Mouse (Mus musculus): ENCODE data around the gene M6pr. TPM values are rescaled to one million over a fixed set of nuclear protein-coding genes. Genes with fewer than 3 reads are reported as not detected.

M6pr gene
- polyA plus RNA-seq, 1 experiment, result 37.7 TPM

DNA sequence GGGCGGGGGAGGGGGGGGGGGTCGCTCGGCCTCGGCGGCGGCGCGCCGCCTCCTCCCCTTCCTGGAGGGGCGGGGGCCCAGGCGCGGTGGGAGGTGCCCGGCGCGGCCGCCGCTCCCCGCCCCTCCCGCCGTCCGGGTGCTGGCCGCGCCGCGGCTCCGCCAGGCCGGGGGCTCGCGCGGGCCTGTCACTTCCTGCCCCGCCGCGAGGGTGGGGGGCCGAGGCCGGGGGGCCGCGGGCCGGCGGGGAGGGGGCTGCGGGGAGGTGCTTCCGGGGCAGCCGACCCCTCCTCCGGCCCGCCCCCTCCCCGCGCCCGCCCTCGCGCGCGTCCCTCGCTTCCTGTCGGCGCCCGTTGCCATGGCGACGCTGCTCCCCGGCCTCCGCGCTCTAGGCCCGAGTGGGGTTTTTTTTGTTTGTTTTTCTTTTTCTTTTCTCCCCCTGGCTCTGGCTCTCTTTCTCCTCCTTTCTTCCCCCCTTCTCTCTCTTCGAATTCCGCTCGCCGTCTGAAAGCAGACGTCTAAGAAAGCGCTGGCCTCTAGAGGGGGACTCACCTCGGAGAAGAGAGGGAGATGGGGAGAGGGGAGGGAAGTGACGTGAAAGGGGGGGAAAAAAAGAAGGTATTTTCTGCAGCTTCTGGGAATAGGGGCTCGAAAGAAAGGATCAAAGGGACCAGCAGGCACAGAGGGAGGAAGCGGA is 31.3 kb downstream of the M6pr start:
- Histone ChIP-seq H3K27ac (ENCODE audit: control insufficient read depth, insufficient read depth, low read depth, low read length, poor library complexity) (peak overlapping the region; percentile 41), H3K4me3 (replicated peaks; ENCODE audit: control insufficient read depth, low read depth, low read length) (peak overlapping the region; percentile 95), H3K4me1 (ENCODE audit: control insufficient read depth, insufficient read depth, low read length) (no peaks in the 10 kb centered on the region)
- TF ChIP-seq POLR2A (IDR thresholded peaks at IDR 0.05; ENCODE audit: borderline replicate concordance, control insufficient read depth, low read depth, low read length) (no peak), CTCF (IDR thresholded peaks at IDR 0.05; ENCODE audit: control insufficient read depth, insufficient read depth, low read length) (no peak)
- under 1% methylated on average over 46 of the region's 71 CpGs for WGBS

DNA sequence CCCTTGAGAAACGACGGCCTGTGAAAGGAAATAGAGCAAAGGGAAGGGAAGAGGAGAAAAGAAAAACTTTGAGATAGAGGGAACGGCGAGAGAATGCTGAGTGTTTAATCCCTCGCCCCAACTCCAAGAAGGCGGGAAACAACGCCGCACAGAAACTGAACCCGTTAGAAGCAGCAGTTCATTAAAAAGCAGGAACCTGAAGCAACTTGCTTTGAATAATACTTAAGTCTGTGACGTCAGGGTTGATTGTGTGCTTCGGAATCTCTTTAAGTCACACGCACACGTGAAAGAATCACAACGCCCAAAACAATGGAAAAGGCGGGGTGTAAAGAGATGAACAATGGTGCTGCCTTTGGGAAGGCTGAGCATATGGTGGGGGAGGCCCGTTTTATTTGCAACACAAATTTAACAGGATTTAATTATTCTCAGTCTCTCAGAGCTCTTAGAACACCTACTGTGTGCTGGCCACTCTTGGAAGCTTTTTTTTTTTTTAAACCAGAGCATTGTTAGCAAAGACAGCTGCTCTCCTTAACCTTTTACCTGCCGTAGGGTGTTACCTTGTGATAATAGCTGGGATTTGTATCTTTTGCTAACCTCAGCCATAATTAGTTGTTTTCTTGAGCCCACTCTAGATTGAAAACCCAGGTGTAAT is 32.0 kb downstream of the M6pr start, which contains the start of gene Phc1:
Phc1 (minus strand) TSS at position 213 of the 652 bp plus-strand sequence.
- H3K27ac ChIP-seq (ENCODE audit: control insufficient read depth, insufficient read depth, low read depth, low read length, poor library complexity), result peak within 1 kb of the TSS; percentile 41
- TF ChIP-seq POLR2A (IDR thresholded peaks at IDR 0.05; ENCODE audit: borderline replicate concordance, control insufficient read depth, low read depth, low read length) (no peak), CTCF (IDR thresholded peaks at IDR 0.05; ENCODE audit: control insufficient read depth, insufficient read depth, low read length) (no peak)
- WGBS, result 4% methylated on average over 17 of the region's 17 CpGs
- no peaks in the 10 kb centered on the region for H3K4me1 ChIP-seq (ENCODE audit: control insufficient read depth, insufficient read depth, low read length)
- H3K4me3 ChIP-seq (replicated peaks; ENCODE audit: control insufficient read depth, low read depth, low read length), result peak within 1 kb of the TSS; percentile 95

GRCm38 (mm10) chr6:122341038-122341810 is 32.7 kb downstream of the M6pr start:
- H3K27ac ChIP-seq (ENCODE audit: control insufficient read depth, insufficient read depth, low read depth, low read length, poor library complexity), result no peak overlapping the region
- H3K4me3 ChIP-seq (replicated peaks; ENCODE audit: control insufficient read depth, low read depth, low read length), result no peak overlapping the region
- H3K4me1 ChIP-seq (ENCODE audit: control insufficient read depth, insufficient read depth, low read length), result no peaks in the 10 kb centered on the region
- TF ChIP-seq POLR2A (IDR thresholded peaks at IDR 0.05; ENCODE audit: borderline replicate concordance, control insufficient read depth, low read depth, low read length), result no peak
- no peak for TF ChIP-seq CTCF (IDR thresholded peaks at IDR 0.05; ENCODE audit: control insufficient read depth, insufficient read depth, low read length)
- 83% methylated on average over 7 of the region's 7 CpGs for WGBS

DNA sequence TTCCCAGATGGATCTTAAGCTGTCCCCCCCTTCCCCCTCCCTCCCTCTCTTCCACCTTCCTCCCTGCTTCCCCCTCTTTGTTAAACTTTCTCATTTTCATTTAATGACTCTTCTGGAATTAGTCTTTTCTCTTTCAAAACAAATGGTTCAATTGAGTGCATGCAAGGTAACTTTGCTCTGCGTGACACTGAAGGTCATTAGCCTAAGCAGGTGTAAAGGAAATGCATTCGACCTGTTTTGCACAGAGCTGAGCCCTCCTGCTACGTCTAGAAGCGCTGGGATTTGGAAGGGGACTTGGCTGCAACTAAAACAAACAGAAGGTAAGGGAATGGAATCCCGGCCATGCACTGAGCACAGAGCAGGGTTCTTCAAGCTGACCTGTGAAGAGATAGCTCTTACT is 33.6 kb downstream of the M6pr start:
- H3K4me3 ChIP-seq (replicated peaks; ENCODE audit: control insufficient read depth, low read depth, low read length), result no peak overlapping the region
- no peaks in the 10 kb centered on the region for H3K4me1 ChIP-seq (ENCODE audit: control insufficient read depth, insufficient read depth, low read length)
- WGBS, result 77% methylated on average over 5 of the region's 5 CpGs
- TF ChIP-seq POLR2A (IDR thresholded peaks at IDR 0.05; ENCODE audit: borderline replicate concordance, control insufficient read depth, low read depth, low read length), result no peak
- no peak for TF ChIP-seq CTCF (IDR thresholded peaks at IDR 0.05; ENCODE audit: control insufficient read depth, insufficient read depth, low read length)
- H3K27ac ChIP-seq (ENCODE audit: control insufficient read depth, insufficient read depth, low read depth, low read length, poor library complexity), result no peak overlapping the region

- Histone ChIP-seq H3K4me3 (replicated peaks; ENCODE audit: control insufficient read depth, low read depth, low read length) (no peak overlapping the region), H3K27ac (ENCODE audit: control insufficient read depth, insufficient read depth, low read depth, low read length, poor library complexity) (no peak overlapping the region), H3K4me1 (ENCODE audit: control insufficient read depth, insufficient read depth, low read length) (no peaks in the 10 kb centered on the region)
- TF ChIP-seq POLR2A (IDR thresholded peaks at IDR 0.05; ENCODE audit: borderline replicate concordance, control insufficient read depth, low read depth, low read length), result no peak
- no peak for TF ChIP-seq CTCF (IDR thresholded peaks at IDR 0.05; ENCODE audit: control insufficient read depth, insufficient read depth, low read length)
- WGBS, result 4% methylated on average over 10 of the region's 10 CpGs
Observed at GRCm38 (mm10) chr6:122343719-122344118, 35.2 kb downstream of the M6pr start.

DNA sequence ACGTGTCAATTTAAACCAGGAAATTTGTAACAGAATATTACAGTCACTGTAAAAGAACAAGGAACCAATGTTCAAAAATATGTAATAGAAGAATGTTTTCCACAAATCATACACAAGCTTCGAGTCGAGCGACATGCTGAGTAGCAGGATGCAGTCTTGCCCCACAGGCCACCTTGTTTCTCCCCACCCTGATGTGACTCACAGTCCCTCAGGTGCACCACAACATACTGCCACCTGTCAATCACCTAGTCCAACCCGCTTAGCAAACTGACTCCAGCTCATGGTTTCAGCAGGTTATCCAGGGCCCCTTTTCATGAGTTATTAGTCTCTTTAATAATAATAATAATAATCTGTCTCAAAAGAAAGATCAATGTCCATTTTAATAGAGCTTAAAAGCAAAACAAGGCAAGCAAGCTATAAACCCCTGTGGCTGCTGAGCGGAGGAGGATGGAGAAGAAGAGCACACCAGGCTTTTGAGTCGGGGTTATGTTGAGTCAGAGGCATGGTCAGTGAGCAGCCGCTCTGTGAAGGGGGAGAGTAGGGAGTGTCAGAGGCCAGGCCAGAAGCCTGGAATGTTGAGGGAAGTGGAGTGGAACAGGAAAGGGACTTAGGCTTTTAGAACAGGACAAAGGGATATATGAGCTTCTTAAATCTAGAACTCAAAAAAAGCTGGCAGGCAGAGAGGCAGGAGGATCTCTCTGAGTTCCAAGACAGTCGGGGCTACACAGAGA is 36.0 kb downstream of the M6pr start:
- TF ChIP-seq POLR2A (IDR thresholded peaks at IDR 0.05; ENCODE audit: borderline replicate concordance, control insufficient read depth, low read depth, low read length) (no peak), CTCF (IDR thresholded peaks at IDR 0.05; ENCODE audit: control insufficient read depth, insufficient read depth, low read length) (no peak)
- 51% methylated on average over 9 of the region's 9 CpGs for WGBS
- no peak overlapping the region for H3K4me3 ChIP-seq (replicated peaks; ENCODE audit: control insufficient read depth, low read depth, low read length)

GRCm38 (mm10) chr6:122345731-122346130 is 37.2 kb downstream of the M6pr start:
- Histone ChIP-seq H3K4me3 (replicated peaks; ENCODE audit: control insufficient read depth, low read depth, low read length) (no peak overlapping the region), H3K4me1 (ENCODE audit: control insufficient read depth, insufficient read depth, low read length) (no peaks in the 10 kb centered on the region), H3K27ac (ENCODE audit: control insufficient read depth, insufficient read depth, low read depth, low read length, poor library complexity) (no peak overlapping the region)
- TF ChIP-seq POLR2A (IDR thresholded peaks at IDR 0.05; ENCODE audit: borderline replicate concordance, control insufficient read depth, low read depth, low read length), result no peak
- no peak for TF ChIP-seq CTCF (IDR thresholded peaks at IDR 0.05; ENCODE audit: control insufficient read depth, insufficient read depth, low read length)
- 77% methylated on average over 6 of the region's 6 CpGs for WGBS

More for the DNA sequence above, 36.0 kb downstream of the M6pr start:
- Histone ChIP-seq H3K4me1 (ENCODE audit: control insufficient read depth, insufficient read depth, low read length) (no peaks in the 10 kb centered on the region), H3K27ac (ENCODE audit: control insufficient read depth, insufficient read depth, low read depth, low read length, poor library complexity) (no peak overlapping the region)

All from bone marrow, adult 2 months (tissue).